Mouse (Mus musculus) small intestine, adult 2 months (tissue): ENCODE results near the gene Polr2l. TPM values are rescaled to one million over a fixed set of nuclear protein-coding genes. Genes with fewer than 3 reads are reported as not detected.

Experiments used
- H3K27ac ChIP-seq: fragments of 200-500 bp; 2 replicates; pipeline ENCODE4 v1.5.1; 2012; ENCODE audit warnings: low read depth, low read length, control low read depth, inconsistent platforms; ENCODE audit not compliant: insufficient read depth
- H3K27me3 ChIP-seq: fragments of 200-500 bp; 2 replicates; pipeline ENCODE4 v1.6.1; 2012; ENCODE audit warnings: mild to moderate bottlenecking, moderate library complexity, low read length, inconsistent platforms; ENCODE audit not compliant: control insufficient read depth, insufficient read depth
- H3K36me3 ChIP-seq: fragments of 200-500 bp; 2 replicates; pipeline ENCODE4 v1.6.1; 2012; ENCODE audit warnings: mild to moderate bottlenecking, low read length, control low read depth, inconsistent platforms; ENCODE audit not compliant: control insufficient read depth, insufficient read depth
- H3K4me1 ChIP-seq: fragments of 200-500 bp; 2 replicates; pipeline ENCODE4 v1.6.1; 2012; ENCODE audit warnings: low read length, inconsistent platforms, mixed read lengths; ENCODE audit not compliant: control insufficient read depth, insufficient read depth, insufficient read length
- H3K4me3 ChIP-seq: fragments of 200-500 bp; 2 replicates; pipeline ENCODE4 v1.5.1; 2012; ENCODE audit warnings: low read depth, mild to moderate bottlenecking, control low read depth, inconsistent platforms, low read length, moderate library complexity
- CTCF ChIP-seq: fragments of 200-500 bp; IDR thresholded peaks from 2 replicates; pipeline ENCODE4 v1.5.1; 2012; ENCODE audit warnings: low read depth, mild to moderate bottlenecking, control low read depth, inconsistent platforms, low read length, moderate library complexity, mixed read lengths; ENCODE audit not compliant: insufficient replicate concordance, insufficient read length; ENCODE audit errors: extremely low read depth
- POLR2A ChIP-seq: fragments of 200-500 bp; IDR thresholded peaks from 2 replicates; pipeline ENCODE4 v1.6.1; 2012; ENCODE audit warnings: low read depth, mild to moderate bottlenecking, control low read depth, inconsistent platforms, low read length, moderate library complexity
- WGBS: fragments of 180-500 bp; shearing (Covaris S2); methylation state at CpG from one replicate; pipeline ENCODE4 v1.1.7; 2018; 5-methylcytosine and 5-hydroxymethylcytosine counted together
- polyA plus RNA-seq: library from polyadenylated mRNA; depleted of rRNA; stranded (reverse); fragments of >200 nt; gene quantifications from 2 replicates; pipeline ENCODE4 v1.2.3, GENCODE M21; 2012

The Polr2l gene
- polyA plus RNA-seq, 1 experiment, result 30.2 TPM

GRCm38 (mm10) chr7:141439811-141440210 is 35.1 kb downstream of the Polr2l start:
- no peak overlapping the region for H3K27ac ChIP-seq
- no peaks in the 10 kb centered on the region for H3K36me3 ChIP-seq
- no peak for TF ChIP-seq POLR2A
- no peak for TF ChIP-seq CTCF
- H3K27me3 ChIP-seq, result no peaks in the 10 kb centered on the region
- WGBS, result 96% methylated on average over 11 of the region's 11 CpGs
- peaks cover 28% of the 10 kb centered on the region for H3K4me1 ChIP-seq
- no peak overlapping the region for H3K4me3 ChIP-seq

GRCm38 (mm10) chr7:141439140-141439679 is 35.7 kb downstream of the Polr2l start:
- Histone ChIP-seq H3K36me3 (no peaks in the 10 kb centered on the region), H3K27me3 (no peaks in the 10 kb centered on the region), H3K4me3 (no peak overlapping the region), H3K4me1 (peaks cover 34% of the 10 kb centered on the region), H3K27ac (no peak overlapping the region)
- 96% methylated on average over 10 of the region's 10 CpGs for WGBS
- TF ChIP-seq CTCF, result no peak
- no peak for TF ChIP-seq POLR2A

GRCm38 (mm10) chr7:141438201-141438968 is 36.5 kb downstream of the Polr2l start:
- TF ChIP-seq CTCF (no peak), POLR2A (no peak)
- WGBS, result 89% methylated on average over 12 of the region's 12 CpGs
- Histone ChIP-seq H3K36me3 (peaks cover 7% of the 10 kb centered on the region), H3K27ac (peak overlapping the region; percentile 20; the same call in 1 of the 2 replicates), H3K4me3 (no peak overlapping the region), H3K27me3 (no peaks in the 10 kb centered on the region), H3K4me1 (peaks cover 38% of the 10 kb centered on the region)

- Histone ChIP-seq H3K27me3 (no peaks in the 10 kb centered on the region), H3K27ac (peak within 1 kb of the TSS; percentile 96), H3K4me1 (peaks cover 31% of the 10 kb centered on the region), H3K4me3 (peak within 1 kb of the TSS; percentile 76), H3K36me3 (peaks cover 15% of the 10 kb centered on the region)
- WGBS, result 7% methylated on average over 53 of the region's 53 CpGs
- TF ChIP-seq CTCF (peak; percentile 76), POLR2A (peak; percentile 44)
These were observed 37.5 kb downstream of the Polr2l start, which contains the start of gene Slc25a22 for GRCm38 (mm10) chr7:141437178-141438120. Gene Slc25a22 (minus strand): TSS chr7:141437892.

GRCm38 (mm10) chr7:141436523-141436892 is 38.4 kb downstream of the Polr2l start:
- TF ChIP-seq POLR2A, result no peak
- no peak for TF ChIP-seq CTCF
- Histone ChIP-seq H3K4me1 (peaks cover 31% of the 10 kb centered on the region), H3K4me3 (peak overlapping the region; percentile 76), H3K36me3 (peaks cover 25% of the 10 kb centered on the region), H3K27ac (peak overlapping the region; percentile 96), H3K27me3 (no peaks in the 10 kb centered on the region)
- WGBS, result 34% methylated on average over 2 of the region's 2 CpGs

GRCm38 (mm10) chr7:141435856-141436522 is 38.9 kb downstream of the Polr2l start:
- peak overlapping the region; percentile 96 for H3K27ac ChIP-seq
- H3K27me3 ChIP-seq, result no peaks in the 10 kb centered on the region
- WGBS, result 50% methylated on average over 9 of the region's 9 CpGs
- H3K36me3 ChIP-seq, result peaks cover 30% of the 10 kb centered on the region
- TF ChIP-seq POLR2A, result peak; percentile 77; the same call in 1 of the 2 replicates
- TF ChIP-seq CTCF, result no peak
- peaks cover 31% of the 10 kb centered on the region for H3K4me1 ChIP-seq
- H3K4me3 ChIP-seq, result peak overlapping the region; percentile 76
